Mouse (Mus musculus) cerebellum, adult 2 months (tissue): ENCODE data around the gene Wdr24. TPM values are rescaled to one million over a fixed set of nuclear protein-coding genes. Genes with fewer than 3 reads are reported as not detected.

Experiments
- DNase-seq, 2 experiments: peaks; one replicate each; pipeline ENCODE4 v3.0.0; 2021
- H3K27ac ChIP-seq: fragments of 200-500 bp; 2 replicates; pipeline ENCODE4 v1.5.1; 2012; ENCODE audit warnings: low read length, control low read depth, inconsistent platforms; ENCODE audit not compliant: insufficient read depth
- H3K27me3 ChIP-seq: fragments of 200-500 bp; 2 replicates; pipeline ENCODE4 v1.6.1; 2012; ENCODE audit warnings: inconsistent platforms, mild to moderate bottlenecking, low read length, moderate library complexity; ENCODE audit not compliant: control insufficient read depth, insufficient read depth
- H3K4me1 ChIP-seq: fragments of 200-500 bp; 2 replicates; pipeline ENCODE4 v1.6.1; 2011; ENCODE audit warnings: low read length; ENCODE audit not compliant: control insufficient read depth, insufficient read depth
- H3K4me3 ChIP-seq: fragments of 200-500 bp; replicated peaks from 2 replicates; pipeline ENCODE3; 2011; ENCODE audit warnings: mild to moderate bottlenecking, low read depth, low read length, control low read depth; ENCODE audit not compliant: insufficient read depth
- CTCF ChIP-seq: fragments of 200-500 bp; IDR thresholded peaks from 2 replicates; pipeline ENCODE4 v1.5.1; 2011; ENCODE audit warnings: low read depth, mild to moderate bottlenecking, control low read depth, low read length, moderate library complexity, borderline replicate concordance; ENCODE audit not compliant: insufficient read depth
- POLR2A ChIP-seq: fragments of 200-500 bp; IDR thresholded peaks from 2 replicates; pipeline ENCODE4 v1.6.1; 2011; ENCODE audit warnings: low read length, control low read depth, borderline replicate concordance; ENCODE audit not compliant: insufficient read depth
- WGBS: fragments of 180-500 bp; shearing (Covaris S2); methylation state at CpG from one replicate; pipeline ENCODE4 v1.1.7; 2018; 5-methylcytosine and 5-hydroxymethylcytosine counted together
- polyA plus RNA-seq: library from polyadenylated mRNA; depleted of rRNA; stranded (reverse); fragments of >200 nt; gene quantifications from 2 replicates; pipeline ENCODE4 v1.2.3, GENCODE M21; 2012; rRNA removed

The Wdr24 gene
- 32.8 and 34.2 TPM in 2 replicates for polyA plus RNA-seq

GRCm38 (mm10) chr17:25823452-25823851 is at the start of gene Wdr24:
Gene Wdr24, plus strand, starts transcription at chr17:25823627.
- WGBS: under 1% methylated on average over 18 of the region's 18 CpGs
- TF ChIP-seq CTCF: no peak
- peak; percentile 77; the same call in 1 of the 2 replicates for TF ChIP-seq POLR2A

GRCm38 (mm10) chr17:25775318-25776062 is 47.9 kb upstream of the Wdr24 start:
- Histone ChIP-seq H3K4me3 (no peak overlapping the region), H3K27ac (no peak overlapping the region), H3K27me3 (no peaks in the 10 kb centered on the region), H3K4me1 (0 out of 2 replicates have a peak, but pooled peaks cover 6% of the 10 kb centered on the region)
- TF ChIP-seq CTCF (no peak), POLR2A (no peak)
- 65% methylated on average over 10 of the region's 10 CpGs for WGBS
- no peak for DNase-seq

More at GRCm38 (mm10) chr17:25823452-25823851, at the start of gene Wdr24:
- DNase-seq: peak; percentile 85 to 86
- peaks cover 12% of the 10 kb centered on the region for H3K4me1 ChIP-seq
- peak within 1 kb of the TSS; percentile 31; the same call in 1 of the 2 replicates for H3K27ac ChIP-seq
- peak within 1 kb of the TSS; percentile 80 for H3K4me3 ChIP-seq
- H3K27me3 ChIP-seq: no peaks in the 10 kb centered on the region

GRCm38 (mm10) chr17:25777948-25778347 is 45.5 kb upstream of the Wdr24 start:
- H3K27me3 ChIP-seq: no peaks in the 10 kb centered on the region
- no peak for DNase-seq
- TF ChIP-seq CTCF (no peak), POLR2A (no peak)
- H3K4me1 ChIP-seq: 0 out of 2 replicates have a peak, but pooled peaks cover 6% of the 10 kb centered on the region
- no peak overlapping the region for H3K27ac ChIP-seq
- no peak overlapping the region for H3K4me3 ChIP-seq
- 91% methylated on average over 5 of the region's 5 CpGs for WGBS

GRCm38 (mm10) chr17:25781339-25781738 is 42.1 kb upstream of the Wdr24 start:
- TF ChIP-seq POLR2A (no peak), CTCF (no peak)
- H3K27me3 ChIP-seq: no peaks in the 10 kb centered on the region
- H3K4me1 ChIP-seq: peaks cover 15% of the 10 kb centered on the region
- WGBS: 80% methylated on average over 6 of the region's 6 CpGs
- no peak overlapping the region for H3K27ac ChIP-seq
- no peak overlapping the region for H3K4me3 ChIP-seq
- no peak for DNase-seq

- TF ChIP-seq POLR2A (0 out of 2 replicates have a peak, but pooled peaks have one; percentile 13), CTCF (no peak)
- Histone ChIP-seq H3K27me3 (no peaks in the 10 kb centered on the region), H3K4me1 (peaks cover 15% of the 10 kb centered on the region), H3K27ac (no peak overlapping the region), H3K4me3 (no peak overlapping the region)
- DNase-seq: peak; percentile 70 to 72
- 6% methylated on average over 7 of the region's 7 CpGs for WGBS
Observed at GRCm38 (mm10) chr17:25783086-25783485, 40.3 kb upstream of the Wdr24 start.

- TF ChIP-seq POLR2A: no peak
- no peak for TF ChIP-seq CTCF
- DNase-seq: no peak
- Histone ChIP-seq H3K27ac (no peak overlapping the region), H3K4me3 (peak overlapping the region; percentile 68), H3K27me3 (no peaks in the 10 kb centered on the region), H3K4me1 (peaks cover 15% of the 10 kb centered on the region)
- WGBS: 31% methylated on average over 15 of the region's 15 CpGs
Observed at GRCm38 (mm10) chr17:25783861-25784574, 39.4 kb upstream of the Wdr24 start.

- DNase-seq: peak; percentile 96 to 99
- H3K4me1 ChIP-seq: peaks cover 15% of the 10 kb centered on the region
- TF ChIP-seq POLR2A: peak; percentile 97
- TF ChIP-seq CTCF: no peak
- H3K27ac ChIP-seq: peak within 1 kb of the TSS; percentile 27
- H3K4me3 ChIP-seq: peak within 1 kb of the TSS; percentile 68
- no peaks in the 10 kb centered on the region for H3K27me3 ChIP-seq
- under 1% methylated on average over 23 of the region's 23 CpGs for WGBS
Observed at GRCm38 (mm10) chr17:25785281-25785745, 38.1 kb upstream of the Wdr24 start, which contains the start of gene Haghl. Gene Haghl, minus strand, starts transcription at chr17:25785673.

GRCm38 (mm10) chr17:25786280-25786679 is 37.1 kb upstream of the Wdr24 start, which contains the start of gene Ccdc78:
Gene Ccdc78, plus strand, starts transcription at chr17:25786580.
- Histone ChIP-seq H3K4me3 (peak within 1 kb of the TSS; percentile 68), H3K4me1 (peaks cover 15% of the 10 kb centered on the region), H3K27ac (no peak within 1 kb of the TSS), H3K27me3 (no peaks in the 10 kb centered on the region)
- WGBS: 86% methylated on average over 3 of the region's 3 CpGs
- TF ChIP-seq CTCF (no peak), POLR2A (no peak)
- no peak for DNase-seq
